Mouse (Mus musculus) CH12.LX (cell line): ENCODE results near the gene Dnm2. TPM values are rescaled to one million over a fixed set of nuclear protein-coding genes. Genes with fewer than 3 reads are reported as not detected.

ENCODE experiments used
- DNase-seq: peaks from one replicate; pipeline ENCODE4 v3.0.0-alpha.2; 2013; ENCODE audit errors: extremely low read depth
- H3K27ac ChIP-seq: 2 replicates; pipeline ENCODE4 v1.5.1; 2012; ENCODE audit warnings: low read depth, mild to moderate bottlenecking, control low read depth, moderate library complexity; ENCODE audit not compliant: insufficient read depth
- H3K27me3 ChIP-seq: replicated peaks from 2 replicates; pipeline ENCODE3; 2012; ENCODE audit warnings: inconsistent platforms
- H3K36me3 ChIP-seq, 2 experiments: replicated peaks in 1 of 2; 2 replicates each; pipeline versions ENCODE3 to v1.6.1; 2012; ENCODE audit warnings: inconsistent platforms in 1 of 2, low read length in 1 of 2, mild to moderate bottlenecking in 1 of 2, mixed read lengths in 1 of 2, moderate library complexity in 1 of 2; ENCODE audit not compliant: control insufficient read depth in 1 of 2, insufficient read depth in 1 of 2
- H3K4me1 ChIP-seq, 2 experiments: 2 replicates each; pipeline ENCODE4 v1.6.1; 2012; ENCODE audit warnings: inconsistent platforms in 1 of 2, moderate library complexity in 1 of 2; ENCODE audit not compliant: insufficient read depth in 2 of 2, control insufficient read depth in 1 of 2
- H3K4me2 ChIP-seq: 2 replicates; pipeline ENCODE4 v1.6.1; 2012; ENCODE audit warnings: low read depth, mild to moderate bottlenecking, control low read depth; ENCODE audit not compliant: poor library complexity, insufficient read depth, severe bottlenecking
- H3K4me3 ChIP-seq, 3 experiments: fragments of 150-350 bp in 1 of 3; sonication (generic) in 1 of 3; replicated peaks in 1 of 3; 2 replicates each; pipeline versions ENCODE3 to v1.5.1; 2011 to 2012; ENCODE audit warnings: low read depth in 2 of 3, low read length in 2 of 3, mild to moderate bottlenecking in 2 of 3, moderate library complexity in 2 of 3, control low read depth in 1 of 3, improper control_type of control experiment in 1 of 3, inconsistent platforms in 1 of 3, mixed read lengths in 1 of 3; ENCODE audit not compliant: poor library complexity in 1 of 3
- H3K79me2 ChIP-seq: replicated peaks from 2 replicates; pipeline ENCODE4 v1.6.1; 2012; ENCODE audit warnings: mild to moderate bottlenecking, moderate library complexity; ENCODE audit not compliant: control insufficient read depth, poor library complexity, insufficient read depth, severe bottlenecking; ENCODE audit errors: extremely low read depth
- H3K9ac ChIP-seq: 2 replicates; pipeline ENCODE4 v1.6.1; 2012; ENCODE audit warnings: low read depth, mild to moderate bottlenecking, control low read depth, moderate library complexity; ENCODE audit not compliant: insufficient read depth
- H3K9me3 ChIP-seq: replicated peaks from 2 replicates; pipeline ENCODE3; 2012; ENCODE audit warnings: low read length, inconsistent platforms, mixed read lengths
- BHLHE40 ChIP-seq: IDR thresholded peaks from 2 replicates; pipeline ENCODE4 v1.6.1; 2011; ENCODE audit warnings: mild to moderate bottlenecking, low read depth, low read length, improper control_type of control experiment
- CHD2 ChIP-seq: IDR thresholded peaks from 2 replicates; pipeline ENCODE4 v1.6.1; 2011; ENCODE audit warnings: low read length, improper control_type of control experiment
- CTCF ChIP-seq, 2 experiments: IDR thresholded peaks in 1 of 2; conservative IDR thresholded peaks in 1 of 2; 2 replicates each; pipeline ENCODE4 v1.5.1; 2011 to 2012; ENCODE audit warnings: low read depth in 2 of 2, low read length in 2 of 2, improper control_type of control experiment in 1 of 2, inconsistent platforms in 1 of 2, mild to moderate bottlenecking in 1 of 2, moderate library complexity in 1 of 2
- ELF1 ChIP-seq: IDR thresholded peaks from 2 replicates; pipeline ENCODE4 v1.6.1; 2014; ENCODE audit warnings: low read depth, mild to moderate bottlenecking, inconsistent platforms, low read length, improper control_type of control experiment
- ETS1 ChIP-seq: conservative IDR thresholded peaks from 2 replicates; pipeline ENCODE4 v1.6.1; 2012; ENCODE audit warnings: low read depth, mild to moderate bottlenecking, inconsistent platforms, low read length, improper control_type of control experiment, moderate library complexity
- GABPA ChIP-seq: IDR thresholded peaks from 2 replicates; pipeline ENCODE4 v1.6.1; 2012; ENCODE audit warnings: low read depth, low read length, improper control_type of control experiment, inconsistent platforms; ENCODE audit not compliant: insufficient replicate concordance
- KAT2A ChIP-seq: IDR thresholded peaks from 2 replicates; pipeline ENCODE4 v1.6.1; 2012; ENCODE audit warnings: low read length, improper control_type of control experiment, inconsistent platforms; ENCODE audit not compliant: insufficient replicate concordance
- MAFK ChIP-seq: IDR thresholded peaks from 2 replicates; pipeline ENCODE4 v1.6.1; 2011; ENCODE audit warnings: low read length, improper control_type of control experiment; ENCODE audit not compliant: insufficient replicate concordance
- MAZ ChIP-seq: IDR thresholded peaks from 2 replicates; pipeline ENCODE4 v1.6.1; 2012; ENCODE audit warnings: low read depth, mild to moderate bottlenecking, inconsistent platforms, low read length, improper control_type of control experiment, moderate library complexity
- MEF2A ChIP-seq: IDR thresholded peaks from 2 replicates; pipeline ENCODE4 v1.6.1; 2014; ENCODE audit warnings: low read depth, mild to moderate bottlenecking, inconsistent platforms, low read length, improper control_type of control experiment, borderline replicate concordance
- MYC ChIP-seq: IDR thresholded peaks from 2 replicates; pipeline ENCODE4 v1.6.1; 2011; ENCODE audit warnings: low read depth, mild to moderate bottlenecking, improper control_type of control experiment, low read length
- NRF1 ChIP-seq: IDR thresholded peaks from 2 replicates; pipeline ENCODE4 v1.6.1; 2014; ENCODE audit warnings: low read depth, mild to moderate bottlenecking, inconsistent platforms, low read length, improper control_type of control experiment, moderate library complexity
- PAX5 ChIP-seq: IDR thresholded peaks from 2 replicates; pipeline ENCODE4 v1.6.1; 2012; ENCODE audit warnings: low read length, inconsistent platforms, mixed read lengths
- POLR2AphosphoS2 ChIP-seq: IDR thresholded peaks from 2 replicates; pipeline ENCODE4 v1.6.1; 2011; ENCODE audit warnings: low read depth, low read length, improper control_type of control experiment
- RAD21 ChIP-seq: IDR thresholded peaks from 2 replicates; pipeline ENCODE4 v1.6.1; 2011; ENCODE audit warnings: low read depth, mild to moderate bottlenecking, low read length, improper control_type of control experiment, moderate library complexity
- SIN3A ChIP-seq: IDR thresholded peaks from 2 replicates; pipeline ENCODE4 v1.6.1; 2012; ENCODE audit warnings: low read length, improper control_type of control experiment, inconsistent platforms
- TCF12 ChIP-seq: IDR thresholded peaks from 2 replicates; pipeline ENCODE4 v1.6.1; 2014; ENCODE audit warnings: low read depth, mild to moderate bottlenecking, inconsistent platforms, low read length, improper control_type of control experiment
- USF2 ChIP-seq: conservative IDR thresholded peaks from 2 replicates; pipeline ENCODE4 v1.6.1; 2011; ENCODE audit warnings: low read depth, low read length, improper control_type of control experiment
- ZKSCAN1 ChIP-seq: IDR thresholded peaks from 2 replicates; pipeline ENCODE4 v1.6.1; 2012; ENCODE audit warnings: low read depth, inconsistent platforms, low read length, improper control_type of control experiment, borderline replicate concordance
- ZMIZ1 ChIP-seq: IDR thresholded peaks from 2 replicates; pipeline ENCODE4 v1.6.1; 2012; ENCODE audit warnings: low read depth, mild to moderate bottlenecking, inconsistent platforms, low read length, improper control_type of control experiment
- ZNF384 ChIP-seq: IDR thresholded peaks from 2 replicates; pipeline ENCODE4 v1.6.1; 2012; ENCODE audit warnings: low read depth, low read length, improper control_type of control experiment, inconsistent platforms
- dilution Hi-C: fragments of 300-500 bp; cut with MboI; formaldehyde crosslinking; loops from 2 replicates; pipeline ENCODE4 v1.14.3; 2020; ENCODE audit warnings: low sequenced_read_pairs; ENCODE audit not compliant: extremely low pct_unique_long_range_greater_than_20kb, extremely low pct_ligation_motif_present
- in situ Hi-C: fragments of 300-500 bp; cut with MboI; formaldehyde crosslinking; loops from 3 replicates; pipeline ENCODE4 v1.14.3; 2019; ENCODE audit warnings: low sequenced_read_pairs, low pct_ligation_motif_present, low pct_unique_long_range_greater_than_20kb, mixed read lengths
- polyA plus RNA-seq: library from polyadenylated mRNA; unstranded; fragments of >175 nt; gene quantifications from 2 replicates; pipeline ENCODE4 v1.2.1, GENCODE M21; 2012; ENCODE audit warnings: low read depth; ENCODE audit not compliant: insufficient read length
- total RNA-seq, 2 experiments: library from RNA; depleted of rRNA; stranded (reverse); fragments of 300-350 nt in 1 of 2; fragments of >200 nt in 1 of 2; gene quantifications; 2 replicates each; pipeline ENCODE4 v1.2.3; 2012 to 2014

The Dnm2 gene
- total and polyA plus RNA-seq, 3 experiments = 36.4 to 64.3 (median 55.4) TPM

GRCm38 (mm10) chr9:21447778-21448177 is 23.1 kb downstream of the Dnm2 start:
- peaks cover 4 to 49% of the 10 kb centered on the region in 2 experiments for H3K4me1 ChIP-seq
- no peaks in the 10 kb centered on the region for H3K9me3 ChIP-seq
- H3K4me3 ChIP-seq = no peak overlapping the region
- H3K79me2 ChIP-seq = peaks cover 3% of the 10 kb centered on the region
- no peak for TF ChIP-seq CHD2
- no peak for TF ChIP-seq SIN3A
- no peak for TF ChIP-seq KAT2A
- TF ChIP-seq MEF2A = no peak
- TF ChIP-seq MYC = no peak
- TF ChIP-seq ETS1 = no peak
- TF ChIP-seq POLR2AphosphoS2 = no peak
- TF ChIP-seq USF2 = no peak
- no peak for TF ChIP-seq GABPA
- no peak for TF ChIP-seq ELF1
- no peak for TF ChIP-seq ZKSCAN1
- TF ChIP-seq NRF1 = no peak
- no peak for TF ChIP-seq BHLHE40
- TF ChIP-seq RAD21 = no peak
- TF ChIP-seq ZMIZ1 = no peak
- no peak overlapping the region for H3K4me2 ChIP-seq
- dilution Hi-C loops = no loop called here
- peaks cover 16 to 72% of the 10 kb centered on the region in 2 experiments for H3K36me3 ChIP-seq
- in situ Hi-C loops = no loop called here
- no peak overlapping the region for H3K27ac ChIP-seq
- H3K9ac ChIP-seq = no peak overlapping the region
- DNase-seq = no peak
- no peaks in the 10 kb centered on the region for H3K27me3 ChIP-seq

GRCm38 (mm10) chr9:21449710-21450109 is 25.0 kb downstream of the Dnm2 start:
- H3K9ac ChIP-seq = no peak overlapping the region
- no peak for DNase-seq
- TF ChIP-seq ZMIZ1 (no peak), GABPA (no peak), RAD21 (no peak), ZNF384 (no peak), TCF12 (no peak), MYC (no peak), POLR2AphosphoS2 (no peak), MAZ (no peak), PAX5 (no peak), SIN3A (no peak), MAFK (no peak), CTCF (conservative IDR thresholded peaks at IDR 0.05 in 1 of 2, IDR thresholded peaks at IDR 0.05 in 1 of 2; ENCODE audit: low read depth in 2 of 2, low read length in 2 of 2) (no peak)
- no peak overlapping the region for H3K4me3 ChIP-seq
- in situ Hi-C loops = no loop called here
- peaks cover 16 to 68% of the 10 kb centered on the region in 2 experiments for H3K36me3 ChIP-seq
- H3K4me1 ChIP-seq = peaks cover 9 to 60% of the 10 kb centered on the region in 2 experiments
- dilution Hi-C loops = no loop called here
- H3K4me2 ChIP-seq = no peak overlapping the region
- H3K27me3 ChIP-seq = no peaks in the 10 kb centered on the region
- peaks cover 3% of the 10 kb centered on the region for H3K79me2 ChIP-seq
- no peak overlapping the region for H3K27ac ChIP-seq
- H3K9me3 ChIP-seq = no peaks in the 10 kb centered on the region
